Mouse (Mus musculus) hindbrain, embryonic 13.5 days (tissue): ENCODE measurements at regions not wholly inside any gene's neighbourhood (a gene's known extent, or its start where the extent isn't known, plus 50 kb on each side); places are given as distances from the start of the nearest gene placed in this dataset.

Experiments used
- ATAC-seq: fragments of 200-750 bp; cut with Nextera tagmentation; 2 replicates; pipeline ENCODE4 v1.8.0; 2017; ENCODE audit warnings: moderate TSS enrichment; ENCODE audit not compliant: low FRiP score
- H3K27ac ChIP-seq: fragments of 300-500 bp; sonication (generic); 2 replicates; pipeline ENCODE4 v1.5.1; 2015; ENCODE audit warnings: inconsistent platforms, mild to moderate bottlenecking, moderate library complexity
- H3K27me3 ChIP-seq: fragments of 300-500 bp; sonication (generic); 2 replicates; pipeline ENCODE4 v1.6.1; 2015; ENCODE audit warnings: mild to moderate bottlenecking, inconsistent platforms
- H3K36me3 ChIP-seq: fragments of 300-500 bp; sonication (generic); 2 replicates; pipeline ENCODE4 v1.6.1; 2015; ENCODE audit warnings: mild to moderate bottlenecking, inconsistent platforms
- H3K4me1 ChIP-seq: fragments of 300-500 bp; sonication (generic); replicated peaks from 2 replicates; pipeline ENCODE4 v1.6.1; 2015; ENCODE audit warnings: inconsistent platforms
- H3K4me2 ChIP-seq: fragments of 300-500 bp; sonication (generic); 2 replicates; pipeline ENCODE4 v1.6.1; 2015; ENCODE audit warnings: inconsistent platforms, mild to moderate bottlenecking, moderate library complexity
- H3K4me3 ChIP-seq: fragments of 300-500 bp; sonication (generic); 2 replicates; pipeline ENCODE4 v1.5.1; 2015; ENCODE audit warnings: mild to moderate bottlenecking, inconsistent platforms
- H3K9ac ChIP-seq: fragments of 300-500 bp; sonication (generic); 2 replicates; pipeline ENCODE4 v1.6.1; 2015; ENCODE audit warnings: mild to moderate bottlenecking, inconsistent platforms
- H3K9me3 ChIP-seq: fragments of 300-500 bp; sonication (generic); 2 replicates; pipeline ENCODE4 v1.6.1; 2016; ENCODE audit warnings: inconsistent platforms
- WGBS: fragments of 180-500 bp; shearing (Covaris S2); methylation state at CpG from one replicate; pipeline ENCODE4 v1.1.7; 2015; 5-methylcytosine and 5-hydroxymethylcytosine counted together

- H3K9me3 ChIP-seq, result no peaks in the 10 kb centered on the region
- WGBS, result 90% methylated on average over 2 of the region's 2 CpGs
- no peak overlapping the region for H3K27ac ChIP-seq
- H3K4me2 ChIP-seq, result no peak overlapping the region
- no peak for ATAC-seq
- H3K4me1 ChIP-seq, result no peaks in the 10 kb centered on the region
- H3K9ac ChIP-seq, result no peak overlapping the region
- H3K36me3 ChIP-seq, result no peaks in the 10 kb centered on the region
- H3K27me3 ChIP-seq, result no peaks in the 10 kb centered on the region
- no peak overlapping the region for H3K4me3 ChIP-seq
Measured at GRCm38 (mm10) chr4:142792606-142792970, 420.2 kb downstream of the Prdm2 start.

- no peak for ATAC-seq
- H3K9ac ChIP-seq, result no peak overlapping the region
- H3K27ac ChIP-seq, result no peak overlapping the region
- WGBS, result 85% methylated on average over 3 of the region's 3 CpGs
- H3K4me1 ChIP-seq, result no peaks in the 10 kb centered on the region
- H3K4me3 ChIP-seq, result no peak overlapping the region
- H3K4me2 ChIP-seq, result no peak overlapping the region
- H3K36me3 ChIP-seq, result no peaks in the 10 kb centered on the region
- H3K9me3 ChIP-seq, result no peaks in the 10 kb centered on the region
- H3K27me3 ChIP-seq, result no peaks in the 10 kb centered on the region
Measured at GRCm38 (mm10) chr4:142791823-142792605, 420.8 kb downstream of the Prdm2 start.

- Histone ChIP-seq H3K4me2 (no peak overlapping the region), H3K27ac (no peak overlapping the region), H3K4me1 (no peaks in the 10 kb centered on the region), H3K9ac (no peak overlapping the region), H3K4me3 (no peak overlapping the region), H3K9me3 (peaks cover 5% of the 10 kb centered on the region; the same call in 1 of the 2 replicates), H3K27me3 (no peaks in the 10 kb centered on the region), H3K36me3 (no peaks in the 10 kb centered on the region)
- ATAC-seq, result no peak
- 97% methylated on average over 7 of the region's 7 CpGs for WGBS
Measured at GRCm38 (mm10) chr4:142789048-142789447, 423.7 kb downstream of the Prdm2 start.

- H3K4me2 ChIP-seq, result no peak overlapping the region
- no peak overlapping the region for H3K27ac ChIP-seq
- WGBS, result 94% methylated on average over 5 of the region's 5 CpGs
- H3K4me1 ChIP-seq, result no peaks in the 10 kb centered on the region
- no peaks in the 10 kb centered on the region for H3K27me3 ChIP-seq
- no peak overlapping the region for H3K9ac ChIP-seq
- H3K9me3 ChIP-seq, result peaks cover 5% of the 10 kb centered on the region; the same call in 1 of the 2 replicates
- H3K36me3 ChIP-seq, result no peaks in the 10 kb centered on the region
- no peak for ATAC-seq
- H3K4me3 ChIP-seq, result no peak overlapping the region
Measured at GRCm38 (mm10) chr4:142785386-142785785, 427.4 kb downstream of the Prdm2 start.

- ATAC-seq, result no peak
- WGBS, result 62% methylated on average over 10 of the region's 10 CpGs
Measured at GRCm38 (mm10) chr4:142776711-142777411, 435.9 kb downstream of the Prdm2 start.

GRCm38 (mm10) chr4:142775023-142775422 lies 437.8 kb downstream of the Prdm2 start:
- Histone ChIP-seq H3K4me2 (no peak overlapping the region), H3K9ac (no peak overlapping the region), H3K27me3 (0 out of 2 replicates have a peak, but pooled peaks cover 8% of the 10 kb centered on the region), H3K27ac (no peak overlapping the region), H3K4me3 (no peak overlapping the region), H3K9me3 (no peaks in the 10 kb centered on the region), H3K4me1 (peaks cover 37% of the 10 kb centered on the region), H3K36me3 (no peaks in the 10 kb centered on the region)
- WGBS, result 87% methylated on average over 5 of the region's 5 CpGs
- ATAC-seq, result no peak

More at GRCm38 (mm10) chr4:142776711-142777411, 435.9 kb downstream of the Prdm2 start:
- Histone ChIP-seq H3K9me3 (no peaks in the 10 kb centered on the region), H3K27ac (no peak overlapping the region), H3K4me3 (no peak overlapping the region), H3K4me2 (no peak overlapping the region), H3K36me3 (no peaks in the 10 kb centered on the region), H3K4me1 (peaks cover 23% of the 10 kb centered on the region), H3K27me3 (0 out of 2 replicates have a peak, but pooled peaks cover 5% of the 10 kb centered on the region), H3K9ac (no peak overlapping the region)

- peak overlapping the region; percentile 3; the same call in 1 of the 2 replicates for H3K9ac ChIP-seq
- peaks cover 38% of the 10 kb centered on the region for H3K4me1 ChIP-seq
- no peaks in the 10 kb centered on the region for H3K9me3 ChIP-seq
- H3K36me3 ChIP-seq, result no peaks in the 10 kb centered on the region
- 16% methylated on average over 10 of the region's 10 CpGs for WGBS
- ATAC-seq, result peak; percentile 47
- H3K27ac ChIP-seq, result peak overlapping the region; percentile 80
- H3K4me3 ChIP-seq, result no peak overlapping the region
- H3K4me2 ChIP-seq, result peak overlapping the region; percentile 25; the same call in 1 of the 2 replicates
- peaks cover 8% of the 10 kb centered on the region; the same call in 1 of the 2 replicates for H3K27me3 ChIP-seq
Measured at GRCm38 (mm10) chr4:142773651-142774151, 439.1 kb downstream of the Prdm2 start.

- H3K4me3 ChIP-seq, result no peak overlapping the region
- WGBS, result 6% methylated on average over 16 of the region's 16 CpGs
- H3K27ac ChIP-seq, result peak overlapping the region; percentile 80
- peaks cover 8% of the 10 kb centered on the region; the same call in 1 of the 2 replicates for H3K27me3 ChIP-seq
- peak overlapping the region; percentile 25; the same call in 1 of the 2 replicates for H3K4me2 ChIP-seq
- H3K9me3 ChIP-seq, result no peaks in the 10 kb centered on the region
- peak; percentile 47; the same call in 1 of the 2 replicates for ATAC-seq
- peaks cover 38% of the 10 kb centered on the region for H3K4me1 ChIP-seq
- no peaks in the 10 kb centered on the region for H3K36me3 ChIP-seq
- H3K9ac ChIP-seq, result peak overlapping the region; percentile 3
Measured at GRCm38 (mm10) chr4:142772751-142773455, 439.9 kb downstream of the Prdm2 start.

- H3K9ac ChIP-seq, result no peak overlapping the region
- WGBS, result 20% methylated on average over 6 of the region's 6 CpGs
- no peaks in the 10 kb centered on the region for H3K36me3 ChIP-seq
- H3K4me2 ChIP-seq, result no peak overlapping the region
- H3K4me1 ChIP-seq, result peaks cover 38% of the 10 kb centered on the region
- peaks cover 8% of the 10 kb centered on the region; the same call in 1 of the 2 replicates for H3K27me3 ChIP-seq
- H3K27ac ChIP-seq, result peak overlapping the region; percentile 30; the same call in 1 of the 2 replicates
- H3K9me3 ChIP-seq, result no peaks in the 10 kb centered on the region
- 0 out of 2 replicates have a peak, but pooled peaks have one; percentile 25 for ATAC-seq
- H3K4me3 ChIP-seq, result no peak overlapping the region
Measured at GRCm38 (mm10) chr4:142771520-142772150, 441.2 kb downstream of the Prdm2 start.

- H3K27me3 ChIP-seq, result peaks cover 8% of the 10 kb centered on the region; the same call in 1 of the 2 replicates
- 4% methylated on average over 8 of the region's 8 CpGs for WGBS
- no peak overlapping the region for H3K4me3 ChIP-seq
- peaks cover 38% of the 10 kb centered on the region for H3K4me1 ChIP-seq
- H3K27ac ChIP-seq, result peak overlapping the region; percentile 48; the same call in 1 of the 2 replicates
- H3K4me2 ChIP-seq, result no peak overlapping the region
- no peaks in the 10 kb centered on the region for H3K9me3 ChIP-seq
- no peak for ATAC-seq
- H3K9ac ChIP-seq, result peak overlapping the region; percentile 26; the same call in 1 of the 2 replicates
- no peaks in the 10 kb centered on the region for H3K36me3 ChIP-seq
Measured at GRCm38 (mm10) chr4:142770177-142770576, 442.6 kb downstream of the Prdm2 start.

- H3K4me2 ChIP-seq, result no peak overlapping the region
- H3K27ac ChIP-seq, result no peak overlapping the region
- H3K9me3 ChIP-seq, result no peaks in the 10 kb centered on the region
- no peaks in the 10 kb centered on the region for H3K36me3 ChIP-seq
- 77% methylated on average over 4 of the region's 4 CpGs for WGBS
- H3K27me3 ChIP-seq, result peaks cover 7% of the 10 kb centered on the region; the same call in 1 of the 2 replicates
- H3K4me1 ChIP-seq, result peaks cover 23% of the 10 kb centered on the region
- no peak overlapping the region for H3K4me3 ChIP-seq
- ATAC-seq, result no peak
- no peak overlapping the region for H3K9ac ChIP-seq
Measured at GRCm38 (mm10) chr4:142767665-142768064, 445.1 kb downstream of the Prdm2 start.
